Mouse (Mus musculus): Measurements from ENCODE around the gene Kdm2b.

DNA sequence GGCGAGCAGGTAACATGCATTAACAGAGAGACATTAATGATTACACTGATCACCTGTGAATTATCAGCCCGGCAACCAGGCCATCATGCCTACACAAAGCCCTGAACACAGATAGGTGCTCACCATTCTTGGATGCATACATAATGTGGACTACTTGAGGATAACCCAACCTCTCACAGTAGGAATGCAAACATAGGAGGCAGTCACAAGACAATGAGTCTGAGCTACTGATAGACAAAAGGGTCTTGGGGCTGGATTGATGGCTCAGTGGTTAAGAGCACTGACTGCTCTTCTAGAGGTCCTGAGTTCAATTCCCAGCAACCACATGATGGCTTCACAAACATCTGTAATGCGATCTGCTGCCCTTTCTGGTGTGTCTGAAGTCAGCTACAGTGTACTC is 117.0 kb downstream of the Kdm2b start:
- no peak for TF ChIP-seq CHD2 (IDR thresholded peaks at IDR 0.05; ENCODE audit: low read depth, low read length)
- no peak for TF ChIP-seq ZNF384 (IDR thresholded peaks at IDR 0.05; ENCODE audit: low read depth, low read length)
